Mouse (Mus musculus) hindbrain, embryonic 16.5 days (tissue): ENCODE results near the gene Znfx1. TPM values are rescaled to one million over a fixed set of nuclear protein-coding genes. Genes with fewer than 3 reads are reported as not detected.
A peak's percentile ranks its signal among the peaks of the same experiment; 100 is the strongest.
"Not testable (repeated sequence)": the region's sequence is repeated elsewhere in the genome, so short reads cannot be mapped to it uniquely, and the experiment has no call there.

ENCODE experiments used
- ATAC-seq: fragments of 200-750 bp; cut with Nextera tagmentation; 2 replicates; pipeline ENCODE4 v1.8.0; 2017; ENCODE audit warnings: moderate TSS enrichment, moderate library complexity
- H3K27ac ChIP-seq: fragments of 300-500 bp; sonication (generic); 2 replicates; pipeline ENCODE4 v1.5.1; 2014; ENCODE audit warnings: low read depth, mild to moderate bottlenecking, control low read depth, low read length, moderate library complexity
- H3K27me3 ChIP-seq: fragments of 300-500 bp; sonication (generic); replicated peaks from 2 replicates; pipeline ENCODE4 v1.6.1; 2014; ENCODE audit warnings: low read length; ENCODE audit not compliant: control insufficient read depth, insufficient read depth
- H3K36me3 ChIP-seq: fragments of 300-500 bp; sonication (generic); 2 replicates; pipeline ENCODE4 v1.6.1; 2014; ENCODE audit warnings: mild to moderate bottlenecking, low read length, moderate library complexity, mixed read lengths; ENCODE audit not compliant: control insufficient read depth, insufficient read depth
- H3K4me1 ChIP-seq: fragments of 300-500 bp; sonication (generic); 2 replicates; pipeline ENCODE4 v1.6.1; 2014; ENCODE audit warnings: low read depth, low read length; ENCODE audit not compliant: control insufficient read depth, insufficient read depth
- H3K4me2 ChIP-seq: fragments of 300-500 bp; sonication (generic); 2 replicates; pipeline ENCODE4 v1.6.1; 2014; ENCODE audit warnings: mild to moderate bottlenecking, low read length, control low read depth, moderate library complexity
- H3K4me3 ChIP-seq: fragments of 300-500 bp; sonication (generic); 2 replicates; pipeline ENCODE4 v1.5.1; 2014; ENCODE audit warnings: mild to moderate bottlenecking, low read length, control low read depth, moderate library complexity
- H3K9ac ChIP-seq: fragments of 300-500 bp; sonication (generic); 2 replicates; pipeline ENCODE4 v1.6.1; 2014; ENCODE audit warnings: low read depth, mild to moderate bottlenecking, control low read depth, low read length, moderate library complexity
- H3K9me3 ChIP-seq: fragments of 300-500 bp; sonication (generic); 2 replicates; pipeline ENCODE4 v1.6.1; 2014; ENCODE audit warnings: mild to moderate bottlenecking, low read length, moderate library complexity; ENCODE audit not compliant: control insufficient read depth
- WGBS: fragments of 180-500 bp; shearing (Covaris S2); extraction: QIAGEN DNeasy Blood & Tissue Kit; methylation state at CpG from one replicate; pipeline ENCODE4 v1.1.7; 2014; 5-methylcytosine and 5-hydroxymethylcytosine counted together
- polyA plus RNA-seq: library from polyadenylated mRNA; unstranded; fragments of >200 nt; fragmentation: Nextera tagmentation; extraction: Ambion mirVana; gene quantifications from 2 replicates; pipeline ENCODE4 v1.2.1, GENCODE M21; 2015

Znfx1 gene
- polyA plus RNA-seq, 1 experiment from 2014 or later, result 6.8 TPM

- WGBS, result 2% methylated on average over 37 of the region's 37 CpGs
- no peaks in the 10 kb centered on the region for H3K9me3 ChIP-seq
These were observed 48.0 kb downstream of the Znfx1 start, which contains the start of gene Ddx27 for GRCm38 (mm10) chr2:167014702-167015381. Gene Ddx27 (plus strand): TSS chr2:167015193.

DNA sequence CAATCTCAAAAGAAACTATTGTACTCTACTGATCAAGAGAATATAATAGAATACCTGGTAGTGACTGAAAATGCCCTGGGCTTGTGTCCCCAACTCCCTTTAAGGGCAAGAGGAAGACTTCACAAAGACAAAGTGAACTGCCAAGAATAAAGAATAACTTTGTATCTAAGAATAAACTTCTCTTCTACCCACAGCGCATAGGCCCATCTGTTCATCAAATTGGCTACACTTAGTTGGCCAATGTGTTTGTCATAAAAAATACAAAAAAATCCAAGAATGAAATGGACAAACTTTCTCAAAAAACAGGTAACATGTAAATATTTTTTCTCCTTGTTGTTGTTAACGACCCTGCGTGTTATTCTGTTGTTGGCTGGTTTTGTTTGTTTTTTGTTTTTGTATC, 52.3 kb downstream of the Znfx1 start:
- Histone ChIP-seq H3K4me2 (no peak overlapping the region), H3K9ac (no peak overlapping the region), H3K27me3 (no peaks in the 10 kb centered on the region), H3K4me1 (peaks cover under 1% of the 10 kb centered on the region; the same call in 1 of the 2 replicates), H3K27ac (no peak overlapping the region), H3K4me3 (no peak overlapping the region), H3K9me3 (no peaks in the 10 kb centered on the region), H3K36me3 (no peaks in the 10 kb centered on the region)
- WGBS, result 82% methylated on average over 3 of the region's 3 CpGs
- ATAC-seq, result no peak

More at GRCm38 (mm10) chr2:167014702-167015381, 48.0 kb downstream of the Znfx1 start, which contains the start of gene Ddx27:
- Histone ChIP-seq H3K9ac (peak within 1 kb of the TSS; percentile 86), H3K27me3 (no peaks in the 10 kb centered on the region), H3K4me3 (peak within 1 kb of the TSS; percentile 97), H3K4me2 (peak within 1 kb of the TSS; percentile 93), H3K36me3 (peaks cover 13% of the 10 kb centered on the region), H3K4me1 (peaks cover 12% of the 10 kb centered on the region), H3K27ac (peak within 1 kb of the TSS; percentile 77)
- peak; percentile 94 for ATAC-seq

- 79% methylated on average over 4 of the region's 4 CpGs for WGBS
- Histone ChIP-seq H3K9me3 (no peaks in the 10 kb centered on the region), H3K4me3 (no peak overlapping the region), H3K27me3 (no peaks in the 10 kb centered on the region), H3K36me3 (no peaks in the 10 kb centered on the region), H3K27ac (no peak overlapping the region), H3K4me1 (no peaks in the 10 kb centered on the region), H3K4me2 (no peak overlapping the region), H3K9ac (no peak overlapping the region)
- no peak for ATAC-seq
These were observed 53.3 kb downstream of the Znfx1 start for GRCm38 (mm10) chr2:167009483-167009882.

DNA sequence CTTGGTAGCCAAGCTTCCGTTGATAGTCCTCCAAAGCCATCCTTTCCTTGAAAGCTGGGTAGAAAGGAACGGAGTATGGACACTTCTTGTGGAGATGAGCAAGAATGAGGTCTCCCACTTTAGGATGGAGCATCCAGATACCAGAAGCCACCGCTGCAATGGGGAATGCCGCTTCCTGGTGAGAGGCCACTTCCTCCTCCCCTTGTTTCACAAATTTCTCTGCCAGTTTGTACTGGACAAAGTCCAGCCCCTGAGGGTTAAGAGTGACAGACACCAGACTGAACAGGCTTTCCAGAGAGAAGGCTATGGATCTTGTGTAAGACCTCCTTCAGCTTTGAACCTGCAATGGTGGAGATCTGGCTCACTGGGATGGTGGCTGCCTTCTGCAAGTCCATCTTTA, 55.2 kb downstream of the Znfx1 start:
- 77% methylated on average over 4 of the region's 4 CpGs for WGBS
- not testable (repeated sequence) for H3K27ac ChIP-seq, H3K36me3 ChIP-seq, H3K27me3 ChIP-seq, H3K9me3 ChIP-seq, H3K4me3 ChIP-seq, H3K4me1 ChIP-seq, H3K9ac ChIP-seq, ATAC-seq, H3K4me2 ChIP-seq

- no peak overlapping the region for H3K4me3 ChIP-seq
- no peaks in the 10 kb centered on the region for H3K9me3 ChIP-seq
- 71% methylated on average over 13 of the region's 13 CpGs for WGBS
- no peak for ATAC-seq
- H3K4me1 ChIP-seq, result no peaks in the 10 kb centered on the region
- H3K27me3 ChIP-seq, result no peaks in the 10 kb centered on the region
- no peak overlapping the region for H3K4me2 ChIP-seq
- H3K36me3 ChIP-seq, result no peaks in the 10 kb centered on the region
- no peak overlapping the region for H3K27ac ChIP-seq
- H3K9ac ChIP-seq, result no peak overlapping the region
These were observed 55.8 kb downstream of the Znfx1 start for GRCm38 (mm10) chr2:167007001-167007491.

- Histone ChIP-seq H3K4me1 (no peaks in the 10 kb centered on the region), H3K9ac (no peak overlapping the region), H3K4me3 (no peak overlapping the region), H3K9me3 (no peaks in the 10 kb centered on the region), H3K27me3 (no peaks in the 10 kb centered on the region), H3K4me2 (no peak overlapping the region), H3K36me3 (no peaks in the 10 kb centered on the region), H3K27ac (no peak overlapping the region)
- 92% methylated on average over 2 of the region's 2 CpGs for WGBS
- ATAC-seq, result no peak
These were observed 56.5 kb downstream of the Znfx1 start for GRCm38 (mm10) chr2:167006355-167006754.

DNA sequence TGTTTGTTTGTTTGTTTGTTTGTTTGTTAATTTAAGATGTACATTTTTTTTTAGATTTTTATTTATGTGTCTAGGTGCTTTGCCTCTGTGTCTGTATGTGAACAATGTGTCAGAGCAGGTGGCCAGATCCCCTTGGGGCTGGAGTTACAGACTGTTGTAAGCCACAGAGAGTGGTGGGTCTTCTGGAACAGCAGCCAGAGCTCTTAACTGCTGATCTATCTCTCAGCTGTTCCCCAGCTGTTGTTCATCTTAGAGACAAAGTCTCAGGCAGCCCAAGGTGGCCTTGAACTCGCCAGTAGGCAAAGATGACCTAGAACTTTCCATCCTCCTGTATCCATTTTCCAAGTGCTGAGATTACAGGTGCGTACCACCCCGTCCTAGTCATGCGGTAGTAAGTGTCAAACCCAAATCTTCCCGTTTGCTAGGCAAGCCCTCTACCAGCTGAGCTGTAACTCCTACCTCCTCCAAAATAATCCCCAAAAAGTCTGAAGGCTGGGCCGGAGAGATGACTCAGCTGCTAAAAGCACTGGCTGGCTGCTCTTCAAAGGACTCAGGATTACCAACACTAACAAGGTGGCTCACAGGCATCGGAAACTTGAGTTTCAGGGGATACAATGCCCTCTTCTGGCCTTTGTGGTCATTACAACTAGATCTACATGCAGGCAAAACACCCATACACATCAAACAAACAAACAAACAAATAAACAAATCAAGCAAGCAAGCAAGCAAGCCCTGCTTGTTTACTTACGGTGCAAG, 58.5 kb downstream of the Znfx1 start:
- H3K27me3 ChIP-seq, result no peaks in the 10 kb centered on the region
- no peak overlapping the region for H3K27ac ChIP-seq
- H3K9me3 ChIP-seq, result no peaks in the 10 kb centered on the region
- no peak for ATAC-seq
- H3K4me3 ChIP-seq, result no peak overlapping the region
- 43% methylated on average over 8 of the region's 8 CpGs for WGBS
- H3K36me3 ChIP-seq, result no peaks in the 10 kb centered on the region
- no peak overlapping the region for H3K9ac ChIP-seq
- no peak overlapping the region for H3K4me2 ChIP-seq
- H3K4me1 ChIP-seq, result no peaks in the 10 kb centered on the region

- no peak for ATAC-seq
These were observed 61.3 kb downstream of the Znfx1 start for GRCm38 (mm10) chr2:167001486-167001885.

GRCm38 (mm10) chr2:166996533-166996894, 66.3 kb downstream of the Znfx1 start:
- Histone ChIP-seq H3K4me2 (peak overlapping the region; percentile 58), H3K9me3 (no peaks in the 10 kb centered on the region), H3K27me3 (no peaks in the 10 kb centered on the region), H3K36me3 (no peaks in the 10 kb centered on the region), H3K27ac (peak overlapping the region; percentile 83), H3K4me3 (peak overlapping the region; percentile 93), H3K4me1 (peaks cover 20% of the 10 kb centered on the region), H3K9ac (peak overlapping the region; percentile 61)
- ATAC-seq, result peak; percentile 58
- WGBS, result 36% methylated on average over 8 of the region's 8 CpGs

More at GRCm38 (mm10) chr2:167001486-167001885, 61.3 kb downstream of the Znfx1 start:
- H3K4me3 ChIP-seq, result no peak overlapping the region
- WGBS, result 82% methylated on average over 9 of the region's 9 CpGs
- no peaks in the 10 kb centered on the region for H3K9me3 ChIP-seq
- H3K27me3 ChIP-seq, result no peaks in the 10 kb centered on the region
- no peak overlapping the region for H3K4me2 ChIP-seq
- H3K36me3 ChIP-seq, result no peaks in the 10 kb centered on the region
- H3K4me1 ChIP-seq, result peaks cover 4% of the 10 kb centered on the region; the same call in 1 of the 2 replicates
- no peak overlapping the region for H3K9ac ChIP-seq
- H3K27ac ChIP-seq, result no peak overlapping the region
